Mouse (Mus musculus) lung, embryonic 14.5 days (tissue): ENCODE measurements at regions not wholly inside any gene's neighbourhood (a gene's known extent, or its start where the extent isn't known, plus 50 kb on each side); places are given as distances from the start of the nearest gene placed in this dataset.
A peak's percentile ranks its signal among the peaks of the same experiment; 100 is the strongest.

ENCODE experiments used
- ATAC-seq: fragments of 200-750 bp; cut with Nextera tagmentation; 2 replicates; pipeline ENCODE4 v1.8.0; 2017; ENCODE audit warnings: mild to moderate bottlenecking, moderate TSS enrichment, moderate library complexity; ENCODE audit not compliant: insufficient read depth
- DNase-seq: peaks from one replicate; pipeline ENCODE4 v3.0.0-alpha.2; 2015
- H3K27ac ChIP-seq: fragments of 300-500 bp; sonication (generic); 2 replicates; pipeline ENCODE4 v1.5.1; 2014; ENCODE audit warnings: low read depth, mild to moderate bottlenecking, moderate library complexity
- H3K27me3 ChIP-seq: fragments of 300-500 bp; sonication (generic); 2 replicates; pipeline ENCODE4 v1.6.1; 2014; ENCODE audit warnings: low read length, control low read depth; ENCODE audit not compliant: insufficient read depth
- H3K36me3 ChIP-seq: fragments of 300-500 bp; sonication (generic); 2 replicates; pipeline ENCODE4 v1.6.1; 2014; ENCODE audit warnings: control low read depth; ENCODE audit not compliant: insufficient read depth
- H3K4me1 ChIP-seq: fragments of 300-500 bp; sonication (generic); 2 replicates; pipeline ENCODE4 v1.6.1; 2014; ENCODE audit warnings: antibody characterized with exemption, control low read depth; ENCODE audit not compliant: insufficient read depth
- H3K4me2 ChIP-seq: fragments of 300-500 bp; sonication (generic); 2 replicates; pipeline ENCODE4 v1.6.1; 2014; ENCODE audit warnings: mild to moderate bottlenecking
- H3K4me3 ChIP-seq: fragments of 300-500 bp; sonication (generic); 2 replicates; pipeline ENCODE4 v1.5.1; 2014; ENCODE audit warnings: low read depth, low read length
- H3K9ac ChIP-seq: fragments of 300-500 bp; sonication (generic); 2 replicates; pipeline ENCODE4 v1.6.1; 2014
- H3K9me3 ChIP-seq: fragments of 300-500 bp; sonication (generic); 2 replicates; pipeline ENCODE4 v1.6.1; 2016; ENCODE audit warnings: low read depth, low read length, control low read depth
- CTCF ChIP-seq: IDR thresholded peaks from 2 replicates; pipeline ENCODE4 v1.5.1; 2016; ENCODE audit warnings: antibody characterized with exemption, low read depth
- WGBS: fragments of 180-500 bp; shearing (Covaris S2); extraction: QIAGEN DNeasy Blood & Tissue Kit; methylation state at CpG from one replicate; pipeline ENCODE4 v1.1.7; 2014; 5-methylcytosine and 5-hydroxymethylcytosine counted together

GRCm38 (mm10) chr10:53435181-53435874 lies 55.6 kb upstream of the Cep85l start:
- peak; percentile 64 for ATAC-seq
- H3K9ac ChIP-seq: peak overlapping the region; percentile 6; the same call in 1 of the 2 replicates
- H3K36me3 ChIP-seq: no peaks in the 10 kb centered on the region

DNA sequence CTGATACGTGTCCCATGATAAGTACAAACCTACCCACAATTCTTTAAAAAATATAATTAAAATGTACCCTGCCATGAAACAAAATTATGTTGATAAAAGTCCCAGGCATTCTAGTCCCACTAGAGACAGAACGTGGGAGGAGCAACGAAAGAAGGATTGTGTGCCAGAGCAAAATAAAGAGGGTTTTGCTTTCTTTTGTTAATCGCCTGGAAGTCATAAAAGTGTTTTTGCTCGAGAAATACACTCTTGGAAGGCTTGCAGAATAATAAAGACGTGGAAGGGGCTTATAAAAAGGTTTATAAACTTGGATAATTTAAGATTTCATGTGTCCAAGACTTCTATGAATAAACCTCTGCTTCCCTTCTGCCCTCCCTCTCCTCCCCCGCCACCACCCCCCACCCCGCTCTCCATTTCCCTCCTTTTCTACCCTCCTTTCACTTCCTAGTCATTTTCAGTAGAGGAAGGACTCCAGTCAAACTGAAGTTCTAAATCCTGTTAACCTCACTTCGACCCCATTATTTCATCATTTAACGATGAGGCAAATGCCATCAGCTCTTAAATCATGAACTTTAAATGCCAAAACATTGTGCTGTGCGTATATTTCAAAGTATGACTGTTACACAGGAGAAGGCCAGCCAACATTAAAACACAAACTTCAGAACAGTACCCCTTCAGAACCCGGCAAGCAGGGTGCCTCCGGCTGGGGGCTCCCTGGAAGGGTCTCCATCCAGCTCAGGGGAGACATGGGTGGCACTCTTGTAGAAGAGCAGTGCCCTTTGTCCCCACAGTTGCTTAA lies 54.8 kb upstream of the Cep85l start:
- no peaks in the 10 kb centered on the region for H3K27me3 ChIP-seq
- no peaks in the 10 kb centered on the region for H3K9me3 ChIP-seq
- TF ChIP-seq CTCF: no peak
- H3K27ac ChIP-seq: peak overlapping the region; percentile 96
- 25% methylated on average over 13 of the region's 13 CpGs for WGBS
- H3K9ac ChIP-seq: peak overlapping the region; percentile 6; the same call in 1 of the 2 replicates
- H3K4me3 ChIP-seq: no peak overlapping the region
- peak overlapping the region; percentile 48 for H3K4me2 ChIP-seq
- H3K4me1 ChIP-seq: peaks cover 18% of the 10 kb centered on the region
- ATAC-seq (peak; percentile 86), DNase-seq (peak; percentile 96)
- no peaks in the 10 kb centered on the region for H3K36me3 ChIP-seq

More at GRCm38 (mm10) chr10:53435181-53435874, 55.6 kb upstream of the Cep85l start:
- DNase-seq: peak; percentile 79
- no peak for TF ChIP-seq CTCF
- H3K27ac ChIP-seq: peak overlapping the region; percentile 96
- 22% methylated on average over 14 of the region's 14 CpGs for WGBS
- peaks cover 15% of the 10 kb centered on the region for H3K4me1 ChIP-seq
- no peaks in the 10 kb centered on the region for H3K9me3 ChIP-seq
- no peak overlapping the region for H3K4me3 ChIP-seq
- peak overlapping the region; percentile 48 for H3K4me2 ChIP-seq
- H3K27me3 ChIP-seq: no peaks in the 10 kb centered on the region

DNA sequence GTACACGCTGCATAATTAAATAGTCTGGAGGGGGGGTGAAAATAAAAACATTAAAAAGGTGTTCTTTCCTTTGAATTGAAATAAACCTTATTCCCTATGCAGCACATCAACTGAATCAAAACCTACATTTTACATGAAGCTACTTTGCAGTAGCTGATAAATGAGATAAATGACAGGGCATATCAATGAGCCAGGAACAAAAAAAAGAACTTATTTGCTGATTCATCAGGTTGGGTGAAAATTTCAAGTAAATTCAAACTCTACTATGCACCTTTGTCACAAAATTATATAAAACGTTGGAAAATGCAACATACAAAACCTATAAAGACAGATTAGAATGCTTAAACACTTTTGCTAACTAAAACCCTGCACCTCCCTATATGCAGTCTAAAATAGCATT lies 53.0 kb upstream of the Cep85l start:
- Histone ChIP-seq H3K4me3 (no peak overlapping the region), H3K36me3 (no peaks in the 10 kb centered on the region), H3K9me3 (no peaks in the 10 kb centered on the region), H3K9ac (no peak overlapping the region), H3K4me2 (no peak overlapping the region), H3K27ac (no peak overlapping the region), H3K4me1 (peaks cover 23% of the 10 kb centered on the region), H3K27me3 (no peaks in the 10 kb centered on the region)
- TF ChIP-seq CTCF: no peak
- ATAC-seq (no peak), DNase-seq (no peak)
- 74% methylated on average over 2 of the region's 2 CpGs for WGBS

- Histone ChIP-seq H3K4me2 (no peak overlapping the region), H3K9me3 (no peaks in the 10 kb centered on the region), H3K27ac (peak overlapping the region; percentile 63; the same call in 1 of the 2 replicates), H3K27me3 (no peaks in the 10 kb centered on the region), H3K4me3 (no peak overlapping the region), H3K36me3 (no peaks in the 10 kb centered on the region), H3K4me1 (peaks cover 8% of the 10 kb centered on the region; the same call in 1 of the 2 replicates), H3K9ac (no peak overlapping the region)
- no peak for TF ChIP-seq CTCF
- WGBS: 32% methylated on average over 7 of the region's 7 CpGs
- ATAC-seq (no peak), DNase-seq (peak; percentile 38)
Observed at GRCm38 (mm10) chr10:53429539-53430344, 50.0 kb upstream of the Cep85l start.
